9 mouse cellular contexts compared by ENCODE assay signal in genomic region chr2:27411688-27412174, GRCm38 (mm10). TPM values are rescaled to one million over a fixed set of nuclear protein-coding genes. Genes with fewer than 3 reads are reported as not detected.
DNase-seq lines count a peak whose midpoint lies in the region; ATAC-seq and TF ChIP-seq lines count a peak whose summit lies in the region.
"Had no signal": no experiment of that assay in that cellular context is flagged by ENCODE, and none has a peak within 500 bp of the region (broad histone marks: within the 10 kb centered on the region; RNA-seq: fewer than 3 reads in every experiment).

No protein-coding gene starts in this region.

- no peaks in the 10 kb centered on the region for H3K27me3 ChIP-seq in kidney, adult 2 months (replicated peaks; ENCODE audit: control insufficient read depth, insufficient read depth, low read length)
- H3K27me3 ChIP-seq in heart, embryonic 15.5 days: no peaks in the 10 kb centered on the region
- no peaks in the 10 kb centered on the region for H3K27me3 ChIP-seq in limb, embryonic 11.5 days (ENCODE audit: control insufficient read depth, insufficient read depth, low read length)
- H3K27me3 ChIP-seq in midbrain, embryonic 10.5 days (ENCODE audit: low read depth, poor library complexity, severe bottlenecking): no peaks in the 10 kb centered on the region

- no peaks in the 10 kb centered on the region for H3K36me3 ChIP-seq in kidney, adult 2 months (ENCODE audit: control insufficient read depth, insufficient read depth, low read length)
- H3K36me3 ChIP-seq in heart, embryonic 15.5 days: no peaks in the 10 kb centered on the region
- H3K36me3 ChIP-seq in limb, embryonic 11.5 days (ENCODE audit: control insufficient read depth, insufficient read depth, low read length): no peaks in the 10 kb centered on the region
- no peaks in the 10 kb centered on the region for H3K36me3 ChIP-seq in midbrain, embryonic 10.5 days

- ATAC-seq in heart, embryonic 15.5 days (replicated peaks; ENCODE audit: insufficient number of reproducible peaks, insufficient read depth, low FRiP score, low read depth): no peak
- peak; percentile 53; the same call in 1 of the 2 replicates for ATAC-seq in limb, embryonic 11.5 days (ENCODE audit: insufficient number of reproducible peaks, low FRiP score, low TSS enrichment, low read depth)
- no peak for ATAC-seq in erythroblast, adult 5-6 weeks (replicated peaks; ENCODE audit: low FRiP score, poor library complexity, severe bottlenecking)

- no peak overlapping the region for H3K9ac ChIP-seq in heart, embryonic 15.5 days
- H3K9ac ChIP-seq in limb, embryonic 11.5 days (ENCODE audit: low read length): peak overlapping the region; percentile 34; the same call in 1 of the 2 replicates

- TF ChIP-seq CTCF in kidney, adult 2 months (conservative IDR thresholded peaks at IDR 0.05; ENCODE audit: insufficient read depth, insufficient read length, low read depth, low read length): no peak

- 0 out of 2 replicates have a peak overlapping the region, but pooled peaks have one; percentile 10 for H3K4me2 ChIP-seq in heart, embryonic 15.5 days
- H3K4me2 ChIP-seq in limb, embryonic 11.5 days (ENCODE audit: low read depth, severe bottlenecking): peak overlapping the region; percentile 32

- no peaks in the 10 kb centered on the region for H3K9me3 ChIP-seq in heart, embryonic 15.5 days (replicated peaks)
- no peaks in the 10 kb centered on the region for H3K9me3 ChIP-seq in limb, embryonic 11.5 days (ENCODE audit: control insufficient read depth, low read length)
- no peaks in the 10 kb centered on the region for H3K9me3 ChIP-seq in midbrain, embryonic 10.5 days (replicated peaks)
- H3K9me3 ChIP-seq: megakaryocyte, embryonic 14.5 days had no signal

- peaks cover 20% of the 10 kb centered on the region; the same call in 1 of the 2 replicates for H3K4me1 ChIP-seq in kidney, adult 2 months (ENCODE audit: control insufficient read depth, insufficient read depth, low read length)
- peaks cover 58% of the 10 kb centered on the region for H3K4me1 ChIP-seq in heart, embryonic 15.5 days (replicated peaks)
- H3K4me1 ChIP-seq in limb, embryonic 11.5 days (ENCODE audit: control insufficient read depth, insufficient read depth, low read length): peaks cover 49% of the 10 kb centered on the region
- peaks cover 93% of the 10 kb centered on the region for H3K4me1 ChIP-seq in midbrain, embryonic 10.5 days

- peak; percentile 62 for DNase-seq in kidney, adult 2 months
- no peak for DNase-seq in kidney, adult 11 months
- DNase-seq in limb, embryonic 11.5 days (ENCODE audit: low spot score): peak; percentile 55
- peak; percentile 48 for DNase-seq in midbrain, embryonic 10.5 days (ENCODE audit: low spot score)
- DNase-seq in thymus, postnatal 25 days: peak; percentile 45
- DNase-seq in Muller cell, postnatal 12 days (ENCODE audit: inconsistent ontology term): no peak

- H3K27ac ChIP-seq in kidney, adult 2 months (ENCODE audit: insufficient read depth, low read depth, low read length): no peak overlapping the region
- peak overlapping the region; percentile 45 for H3K27ac ChIP-seq in heart, embryonic 15.5 days
- H3K27ac ChIP-seq in limb, embryonic 11.5 days (replicated peaks; ENCODE audit: low read depth, low read length): peak overlapping the region; percentile 73
- H3K27ac ChIP-seq in midbrain, embryonic 10.5 days (replicated peaks): peak overlapping the region; percentile 87

- 46% methylated on average over 8 of the region's 8 CpGs for WGBS in kidney, adult 2 months
- WGBS in heart, embryonic 15.5 days: 38% methylated on average over 8 of the region's 8 CpGs
- 9% methylated on average over 8 of the region's 8 CpGs for WGBS in limb, embryonic 11.5 days
- WGBS in midbrain, embryonic 10.5 days: 20% methylated on average over 8 of the region's 8 CpGs

- TF ChIP-seq POLR2A in kidney, adult 2 months (IDR thresholded peaks at IDR 0.05; ENCODE audit: low read depth, low read length): no peak

- no peak overlapping the region for H3K4me3 ChIP-seq in kidney, adult 2 months (ENCODE audit: insufficient read depth, low read depth, low read length)
- no peak overlapping the region for H3K4me3 ChIP-seq in heart, embryonic 15.5 days
- H3K4me3 ChIP-seq in limb, embryonic 11.5 days (ENCODE audit: low read depth, low read length): no peak overlapping the region
- H3K4me3 ChIP-seq in midbrain, embryonic 10.5 days: peak overlapping the region; percentile 38
- H3K4me3 ChIP-seq: megakaryocyte, embryonic 14.5 days had no signal

RNA-seq across cellular contexts. Expression of gene Vav2, which starts 15.1 kb away (rescaled TPM):
- polyA plus RNA-seq in kidney, adult 2 months (2012; rRNA removed): 28.1 and 30.3 TPM in 2 replicates
- 3.1 and 4.8 TPM in 2 replicates for polyA plus RNA-seq in heart, embryonic 15.5 days (2015; fragmentation: Nextera tagmentation; extraction: Ambion mirVana)
- polyA plus RNA-seq in limb, embryonic 11.5 days (2014; fragmentation: Nextera tagmentation; extraction: Ambion mirVana): 6.8 and 7.3 TPM in 2 replicates
- polyA plus RNA-seq in midbrain, embryonic 10.5 days (2016; fragmentation: Nextera tagmentation; extraction: Ambion mirVana): 11.4 and 13.3 TPM in 2 replicates
- 0.77 and 2.3 TPM in 2 replicates for total RNA-seq in erythroblast, adult 5-6 weeks (2015; ENCODE audit: low replicate concordance)
- total RNA-seq in erythroblast, adult 5-6 weeks (2017; ENCODE audit: low replicate concordance): 1.7 and 2.5 TPM in 2 replicates

RNA-seq across cellular contexts. Expression of gene Brd3os, which starts 30.4 kb away (rescaled TPM):
- polyA plus RNA-seq in kidney, adult 2 months (2012; rRNA removed): 11.6 and 15.1 TPM in 2 replicates
- 3.0 and 4.8 TPM in 2 replicates for polyA plus RNA-seq in heart, embryonic 15.5 days (2015; fragmentation: Nextera tagmentation; extraction: Ambion mirVana)
- polyA plus RNA-seq in limb, embryonic 11.5 days (2014; fragmentation: Nextera tagmentation; extraction: Ambion mirVana): 9.8 and 10.1 TPM in 2 replicates
- polyA plus RNA-seq in midbrain, embryonic 10.5 days (2016; fragmentation: Nextera tagmentation; extraction: Ambion mirVana): 9.2 and 11.9 TPM in 2 replicates
- not detected in 2 replicates for total RNA-seq in erythroblast, adult 5-6 weeks (2015; ENCODE audit: low replicate concordance)
- not detected in 2 replicates for total RNA-seq in erythroblast, adult 5-6 weeks (2017; ENCODE audit: low replicate concordance)

Comparison
In these comparisons a context has a peak if more than half of its experiments do, and no peak if none do; other contexts are left out.
1. DNase-seq: peak in kidney, adult 2 months (single experiment), limb, embryonic 11.5 days (single experiment), midbrain, embryonic 10.5 days (single experiment) and thymus, postnatal 25 days (single experiment); none in kidney, adult 11 months (single experiment) and Muller cell, postnatal 12 days (single experiment).